Mouse (Mus musculus): Measurements from ENCODE around the gene Galnt3. TPM values are rescaled to one million over a fixed set of nuclear protein-coding genes. Genes with fewer than 3 reads are reported as not detected.

Gene Galnt3
- 0.63 and 1.6 TPM in 2 replicates for polyA plus RNA-seq (2014; fragmentation: Nextera tagmentation; extraction: Ambion mirVana)

GRCm38 (mm10) chr2:66124591-66125271, at the start of gene Galnt3:
TSS of gene Galnt3 (minus strand) at chr2:66124994.
- ATAC-seq: peak; percentile 81
- WGBS: under 1% methylated on average over 59 of the region's 74 CpGs

GRCm38 (mm10) chr2:66173134-66173533, 48.3 kb upstream of the Galnt3 start:
- no peaks in the 10 kb centered on the region for H3K27me3 ChIP-seq (replicated peaks; ENCODE audit: control insufficient read depth, insufficient read depth, low read length)
- H3K9me3 ChIP-seq (replicated peaks; ENCODE audit: control insufficient read depth, low read length): no peaks in the 10 kb centered on the region
- 65% methylated on average over 5 of the region's 5 CpGs for WGBS
- DNase-seq (ENCODE audit: low spot score) (peak; percentile 57), ATAC-seq (peak; percentile 74)
- H3K36me3 ChIP-seq (ENCODE audit: control insufficient read depth, insufficient read depth, low read length): no peaks in the 10 kb centered on the region
- H3K27ac ChIP-seq (ENCODE audit: low read depth, low read length): no peak overlapping the region
- no peak overlapping the region for H3K9ac ChIP-seq (ENCODE audit: low read length)
- no peak overlapping the region for H3K4me2 ChIP-seq (ENCODE audit: low read length)
- peaks cover 14% of the 10 kb centered on the region for H3K4me1 ChIP-seq (ENCODE audit: control insufficient read depth, insufficient read depth, low read length)
- H3K4me3 ChIP-seq (ENCODE audit: low read depth, low read length): no peak overlapping the region

More at GRCm38 (mm10) chr2:66124591-66125271, at the start of gene Galnt3:
- DNase-seq (ENCODE audit: low spot score): peak; percentile 24
- Histone ChIP-seq H3K27ac (ENCODE audit: low read depth, low read length) (no peak within 1 kb of the TSS), H3K9me3 (replicated peaks; ENCODE audit: control insufficient read depth, low read length) (no peaks in the 10 kb centered on the region), H3K4me3 (ENCODE audit: low read depth, low read length) (peak within 1 kb of the TSS; percentile 62), H3K9ac (ENCODE audit: low read length) (peak within 1 kb of the TSS; percentile 66), H3K4me2 (ENCODE audit: low read length) (peak within 1 kb of the TSS; percentile 100), H3K36me3 (ENCODE audit: control insufficient read depth, insufficient read depth, low read length) (no peaks in the 10 kb centered on the region), H3K4me1 (ENCODE audit: control insufficient read depth, insufficient read depth, low read length) (no peaks in the 10 kb centered on the region), H3K27me3 (replicated peaks; ENCODE audit: control insufficient read depth, insufficient read depth, low read length) (peaks cover 6% of the 10 kb centered on the region; the same call in 1 of the 2 replicates)

GRCm38 (mm10) chr2:66171643-66172042, 46.8 kb upstream of the Galnt3 start:
- Histone ChIP-seq H3K9me3 (replicated peaks; ENCODE audit: control insufficient read depth, low read length) (no peaks in the 10 kb centered on the region), H3K4me2 (ENCODE audit: low read length) (no peak overlapping the region), H3K9ac (ENCODE audit: low read length) (no peak overlapping the region), H3K27me3 (replicated peaks; ENCODE audit: control insufficient read depth, insufficient read depth, low read length) (no peaks in the 10 kb centered on the region), H3K4me1 (ENCODE audit: control insufficient read depth, insufficient read depth, low read length) (no peaks in the 10 kb centered on the region), H3K27ac (ENCODE audit: low read depth, low read length) (no peak overlapping the region), H3K36me3 (ENCODE audit: control insufficient read depth, insufficient read depth, low read length) (no peaks in the 10 kb centered on the region), H3K4me3 (ENCODE audit: low read depth, low read length) (no peak overlapping the region)
- 84% methylated on average over 3 of the region's 3 CpGs for WGBS
- DNase-seq (ENCODE audit: low spot score) (no peak), ATAC-seq (no peak)

GRCm38 (mm10) chr2:66170721-66171120, 45.9 kb upstream of the Galnt3 start:
- DNase-seq (ENCODE audit: low spot score) (peak; percentile 31), ATAC-seq (no peak)
- Histone ChIP-seq H3K27me3 (replicated peaks; ENCODE audit: control insufficient read depth, insufficient read depth, low read length) (no peaks in the 10 kb centered on the region), H3K9ac (ENCODE audit: low read length) (no peak overlapping the region), H3K4me1 (ENCODE audit: control insufficient read depth, insufficient read depth, low read length) (no peaks in the 10 kb centered on the region), H3K36me3 (ENCODE audit: control insufficient read depth, insufficient read depth, low read length) (no peaks in the 10 kb centered on the region), H3K4me2 (ENCODE audit: low read length) (no peak overlapping the region), H3K9me3 (replicated peaks; ENCODE audit: control insufficient read depth, low read length) (no peaks in the 10 kb centered on the region), H3K4me3 (ENCODE audit: low read depth, low read length) (no peak overlapping the region), H3K27ac (ENCODE audit: low read depth, low read length) (no peak overlapping the region)
- WGBS: 79% methylated on average over 11 of the region's 11 CpGs

GRCm38 (mm10) chr2:66165025-66165424, 40.2 kb upstream of the Galnt3 start:
- H3K9ac ChIP-seq (ENCODE audit: low read length): no peak overlapping the region
- 95% methylated on average over 8 of the region's 8 CpGs for whole genome bisulfite sequencing
- no peak overlapping the region for H3K4me3 ChIP-seq (ENCODE audit: low read depth, low read length)
- H3K27me3 ChIP-seq (replicated peaks; ENCODE audit: control insufficient read depth, insufficient read depth, low read length): no peaks in the 10 kb centered on the region
- H3K9me3 ChIP-seq (replicated peaks; ENCODE audit: control insufficient read depth, low read length): no peaks in the 10 kb centered on the region
- ATAC-seq (no peak), DNase-seq (ENCODE audit: low spot score) (no peak)
- H3K36me3 ChIP-seq (ENCODE audit: control insufficient read depth, insufficient read depth, low read length): no peaks in the 10 kb centered on the region
- H3K4me2 ChIP-seq (ENCODE audit: low read length): no peak overlapping the region
- no peaks in the 10 kb centered on the region for H3K4me1 ChIP-seq (ENCODE audit: control insufficient read depth, insufficient read depth, low read length)
- no peak overlapping the region for H3K27ac ChIP-seq (ENCODE audit: low read depth, low read length)

- DNase-seq (ENCODE audit: low spot score) (peak; percentile 44), ATAC-seq (peak; percentile 63; the same call in 1 of the 2 replicates)
- Histone ChIP-seq H3K4me1 (ENCODE audit: control insufficient read depth, insufficient read depth, low read length) (peaks cover 9% of the 10 kb centered on the region; the same call in 1 of the 2 replicates), H3K36me3 (ENCODE audit: control insufficient read depth, insufficient read depth, low read length) (no peaks in the 10 kb centered on the region), H3K27me3 (replicated peaks; ENCODE audit: control insufficient read depth, insufficient read depth, low read length) (no peaks in the 10 kb centered on the region), H3K27ac (ENCODE audit: low read depth, low read length) (no peak overlapping the region), H3K4me3 (ENCODE audit: low read depth, low read length) (no peak overlapping the region), H3K9me3 (replicated peaks; ENCODE audit: control insufficient read depth, low read length) (no peaks in the 10 kb centered on the region), H3K9ac (ENCODE audit: low read length) (no peak overlapping the region), H3K4me2 (ENCODE audit: low read length) (no peak overlapping the region)
- WGBS: 66% methylated on average over 7 of the region's 7 CpGs
Measured at GRCm38 (mm10) chr2:66158140-66158915, 33.5 kb upstream of the Galnt3 start.

GRCm38 (mm10) chr2:66151436-66151835, 26.6 kb upstream of the Galnt3 start:
- DNase-seq (ENCODE audit: low spot score): no peak
- Histone ChIP-seq H3K4me2 (ENCODE audit: low read length) (no peak overlapping the region), H3K9me3 (replicated peaks; ENCODE audit: control insufficient read depth, low read length) (no peaks in the 10 kb centered on the region), H3K36me3 (ENCODE audit: control insufficient read depth, insufficient read depth, low read length) (no peaks in the 10 kb centered on the region), H3K4me3 (ENCODE audit: low read depth, low read length) (no peak overlapping the region), H3K9ac (ENCODE audit: low read length) (no peak overlapping the region), H3K27ac (ENCODE audit: low read depth, low read length) (no peak overlapping the region), H3K4me1 (ENCODE audit: control insufficient read depth, insufficient read depth, low read length) (peaks cover 13% of the 10 kb centered on the region; the same call in 1 of the 2 replicates), H3K27me3 (replicated peaks; ENCODE audit: control insufficient read depth, insufficient read depth, low read length) (no peaks in the 10 kb centered on the region)
- ATAC-seq: no peak
- WGBS: 80% methylated on average over 2 of the region's 2 CpGs

- Histone ChIP-seq H3K27ac (ENCODE audit: low read depth, low read length) (no peak overlapping the region), H3K4me3 (ENCODE audit: low read depth, low read length) (no peak overlapping the region), H3K9me3 (replicated peaks; ENCODE audit: control insufficient read depth, low read length) (no peaks in the 10 kb centered on the region), H3K4me1 (ENCODE audit: control insufficient read depth, insufficient read depth, low read length) (peaks cover 7% of the 10 kb centered on the region; the same call in 1 of the 2 replicates), H3K4me2 (ENCODE audit: low read length) (no peak overlapping the region), H3K9ac (ENCODE audit: low read length) (no peak overlapping the region), H3K36me3 (ENCODE audit: control insufficient read depth, insufficient read depth, low read length) (no peaks in the 10 kb centered on the region), H3K27me3 (replicated peaks; ENCODE audit: control insufficient read depth, insufficient read depth, low read length) (no peaks in the 10 kb centered on the region)
- no peak for DNase-seq (ENCODE audit: low spot score)
- WGBS: 92% methylated on average over 3 of the region's 3 CpGs
- no peak for ATAC-seq
Measured at GRCm38 (mm10) chr2:66150531-66150930, 25.7 kb upstream of the Galnt3 start.
